Mouse (Mus musculus) left cerebral cortex, postnatal 36 days (tissue): ENCODE data around the gene Prop1. TPM values are rescaled to one million over a fixed set of nuclear protein-coding genes. Genes with fewer than 3 reads are reported as not detected.
A peak's percentile ranks its signal among the peaks of the same experiment; 100 is the strongest.

Experiments used
- DNase-seq, 2 experiments: peaks; one replicate each; pipeline ENCODE4 v3.0.0; 2021 to 2022; ENCODE audit warnings: low spot score in 2 of 2, mixed read lengths in 1 of 2
- intact Hi-C: fragments of 180-260 bp; cut with DNase I; formaldehyde crosslinking; loops from one replicate; pipeline ENCODE4 v1.15.1; 2025
- total RNA-seq, 2 experiments: library from RNA; stranded (reverse); gene quantifications; 2 replicates each; pipeline ENCODE4 v1.2.3; 2021

The Prop1 gene
- not detected for total RNA-seq

- intact Hi-C loops: no loop called here
- DNase-seq: no peak
Observed at GRCm38 (mm10) chr11:50953665-50954064, at the start of gene Prop1. Prop1 (minus strand) TSS chr11:50953765.

- intact Hi-C loops: no loop called here
Observed at GRCm38 (mm10) chr11:51003296-51003695, 49.7 kb upstream of the Prop1 start, which contains the start of gene Olfr51. Olfr51 (plus strand) TSS chr11:51003596.

GRCm38 (mm10) chr11:50981667-50982066 lies 28.1 kb upstream of the Prop1 start, which contains the start of gene Olfr1377:
Olfr1377 (plus strand) TSS chr11:50981967.
- intact Hi-C loops: no loop called here
- DNase-seq: no peak

More at GRCm38 (mm10) chr11:51003296-51003695, 49.7 kb upstream of the Prop1 start, which contains the start of gene Olfr51:
- DNase-seq: no peak

GRCm38 (mm10) chr11:50977216-50977615 lies 23.7 kb upstream of the Prop1 start:
- intact Hi-C loops: no loop called here
- DNase-seq: no peak

GRCm38 (mm10) chr11:50966230-50966629 lies 12.7 kb upstream of the Prop1 start, which contains the start of gene Olfr1378:
Olfr1378 (plus strand) TSS chr11:50966530.
- intact Hi-C loops: no loop called here
- no peak for DNase-seq

GRCm38 (mm10) chr11:50964886-50965285 lies 11.3 kb upstream of the Prop1 start:
- DNase-seq: no peak
- intact Hi-C loops: no loop called here

- DNase-seq: peak; percentile 13 to 29
- intact Hi-C loops: no loop called here
Observed at GRCm38 (mm10) chr11:50952290-50952689, 1.3 kb downstream of the Prop1 start.

- intact Hi-C loops: loop anchor here (5.0 to 10.0 kb wide), 2 partner anchors 89 to 591 kb away; no protein-coding TSS in a partner anchor
- no peak for DNase-seq
Observed at GRCm38 (mm10) chr11:50943506-50943905, 10.1 kb downstream of the Prop1 start, which contains the start of gene 4933414I15Rik. 4933414I15Rik (minus strand) TSS chr11:50943765.

GRCm38 (mm10) chr11:50942386-50942785 lies 11.2 kb downstream of the Prop1 start:
- no peak for DNase-seq
- intact Hi-C loops: loop anchor here (5.0 to 10.0 kb wide), 2 partner anchors 90 to 592 kb away; no protein-coding TSS in a partner anchor

GRCm38 (mm10) chr11:50939621-50940366 lies 13.8 kb downstream of the Prop1 start:
- intact Hi-C loops: loop anchor here (2.0 to 10.0 kb wide), 4 partner anchors 93 to 595 kb away; partner anchors contain the start of genes BC049762 and Clk4
- no peak for DNase-seq

GRCm38 (mm10) chr11:50938435-50938834 lies 15.1 kb downstream of the Prop1 start:
- no peak for DNase-seq
- intact Hi-C loops: loop anchor here (5.0 kb wide), 1 partner anchor 324 kb away; the partner anchor contains the start of genes BC049762 and Clk4

- DNase-seq: no peak
- intact Hi-C loops: loop anchor here (5.0 kb wide), 1 partner anchor 105 kb away; the partner anchor contains the start of gene Zfp354c
Observed at GRCm38 (mm10) chr11:50932040-50932439, 21.5 kb downstream of the Prop1 start.

- DNase-seq: peak; percentile 84 to 85
- intact Hi-C loops: loop anchor here (5.0 kb wide), 1 partner anchor 104 kb away; the partner anchor contains the start of gene Zfp354c
Observed at GRCm38 (mm10) chr11:50931451-50931866, 22.1 kb downstream of the Prop1 start, which contains the start of gene Zfp354b. Zfp354b (minus strand) TSS chr11:50931633.

GRCm38 (mm10) chr11:50931021-50931420 lies 22.5 kb downstream of the Prop1 start:
- DNase-seq: no peak
- intact Hi-C loops: loop anchor here (5.0 kb wide), 1 partner anchor 104 kb away; the partner anchor contains the start of gene Zfp354c

GRCm38 (mm10) chr11:50930469-50931014 lies 23.0 kb downstream of the Prop1 start:
- intact Hi-C loops: loop anchor here (5.0 kb wide), 1 partner anchor 103 kb away; the partner anchor contains the start of gene Zfp354c
- peak; percentile 12 to 15 for DNase-seq

- intact Hi-C loops: no loop called here
- peak; percentile 92 to 94 for DNase-seq
Observed at GRCm38 (mm10) chr11:50915671-50916320, 37.8 kb downstream of the Prop1 start, which contains the start of gene Zfp2. Zfp2 (minus strand) TSS chr11:50916165.

- intact Hi-C loops: no loop called here
Observed at GRCm38 (mm10) chr11:50914461-50914860, 39.1 kb downstream of the Prop1 start.

GRCm38 (mm10) chr11:50913301-50913700 lies 40.3 kb downstream of the Prop1 start:
- intact Hi-C loops: no loop called here
- no peak for DNase-seq

More at GRCm38 (mm10) chr11:50914461-50914860, 39.1 kb downstream of the Prop1 start:
- no peak for DNase-seq

- intact Hi-C loops: no loop called here
- DNase-seq: no peak
Observed at GRCm38 (mm10) chr11:50908136-50908535, 45.4 kb downstream of the Prop1 start.
